ENCODE assay signal across 14 mouse cellular contexts in genomic region chr5:24713199-24713598, GRCm38 (mm10). TPM values are rescaled to one million over a fixed set of nuclear protein-coding genes. Genes with fewer than 3 reads are reported as not detected.
A peak's percentile ranks its signal among the peaks of the same experiment; 100 is the strongest.
DNase-seq lines count a peak whose midpoint lies in the region; ATAC-seq lines count a peak whose summit lies in the region.
"Had no signal": no experiment of that assay in that cellular context is flagged by ENCODE, and none has a peak within 500 bp of the region (broad histone marks: within the 10 kb centered on the region; RNA-seq: fewer than 3 reads in every experiment).

No protein-coding gene starts in this region.

- H3K9me3 ChIP-seq in intestine, embryonic 16.5 days (ENCODE audit: control insufficient read depth, low read length): no peaks in the 10 kb centered on the region
- H3K9me3 ChIP-seq: liver, embryonic 12.5 days had no signal

- H3K36me3 ChIP-seq in intestine, embryonic 16.5 days (ENCODE audit: control insufficient read depth, insufficient read depth, low read length): peaks cover 15% of the 10 kb centered on the region; the same call in 1 of the 2 replicates

- WGBS in intestine, embryonic 16.5 days: 67% methylated on average over 2 of the region's 2 CpGs

- H3K4me1 ChIP-seq in intestine, embryonic 16.5 days (ENCODE audit: control insufficient read depth, insufficient read depth, low read length): 0 out of 2 replicates have a peak, but pooled peaks cover 3% of the 10 kb centered on the region

- no peak overlapping the region for H3K4me3 ChIP-seq in intestine, embryonic 16.5 days (ENCODE audit: low read length)
- H3K4me3 ChIP-seq: liver, embryonic 12.5 days had no signal

- H3K27ac ChIP-seq in intestine, embryonic 16.5 days (ENCODE audit: low read length): no peak overlapping the region
- H3K27ac ChIP-seq: liver, embryonic 12.5 days had no signal

- ATAC-seq in intestine, embryonic 16.5 days: no peak
- ATAC-seq in inflammation-experienced regulatory T-cells, adult 6 months: no peak
- ATAC-seq: activated CD4-positive, CD25-positive, alpha-beta regulatory T cell, adult 4 months; liver, embryonic 12.5 days had no signal

- H3K27me3 ChIP-seq in intestine, embryonic 16.5 days (replicated peaks; ENCODE audit: control insufficient read depth, insufficient read depth, low read length): no peaks in the 10 kb centered on the region
- H3K27me3 ChIP-seq: liver, embryonic 12.5 days had no signal

- peak; percentile 31 for DNase-seq in heart, postnatal 4 days
- no peak for DNase-seq in heart, adult 8-10 months (ENCODE audit: low spot score)
- peak; percentile 47 for DNase-seq in ovary, postnatal 36 days (ENCODE audit: low spot score)
- DNase-seq in ovary, postnatal 10 days (ENCODE audit: low spot score): no peak
- DNase-seq in cerebellum, postnatal 14 days: peak; percentile 93
- peak; percentile 43 for DNase-seq in right cerebral cortex, postnatal 4 days

- H3K9ac ChIP-seq in intestine, embryonic 16.5 days (ENCODE audit: low read depth, low read length): no peak overlapping the region
- H3K9ac ChIP-seq: liver, embryonic 12.5 days had no signal

- no peak overlapping the region for H3K4me2 ChIP-seq in intestine, embryonic 16.5 days (ENCODE audit: low read depth, low read length)
- H3K4me2 ChIP-seq: heart, embryonic 11.5 days; liver, embryonic 12.5 days had no signal

RNA-seq across cellular contexts. Expression of gene Wdr86, which starts 17.3 kb away (rescaled TPM):
- total RNA-seq in heart, postnatal 4 days (2021): 1 to 10 TPM; 2.8 to 3.5 TPM
- 1 to 10 TPM in 1 of 4 experiments, under 1 TPM in 3; 0.16 to 1.2 (median 0.60) TPM for total RNA-seq in heart, adult 8-10 months (2022)
- polyA plus RNA-seq in intestine, embryonic 16.5 days (2015; fragmentation: Nextera tagmentation; extraction: Ambion mirVana): 6.8 and 8.4 TPM in 2 replicates
- under 1 TPM in 2 of 3 experiments, not detected in 1; 0.23 to 0.80 TPM for polyA plus RNA-seq in inflammation-experienced regulatory T-cells, adult 6 months (2017; shearing (Covaris generic))

RNA-seq across cellular contexts. Expression of gene Nub1, which starts 27.9 kb away (rescaled TPM):
- 10 to 100 TPM; 24.5 to 24.6 TPM for total RNA-seq in heart, postnatal 4 days (2021)
- 10 to 100 TPM; 33.1 to 45.6 (median 36.7) TPM for total RNA-seq in heart, adult 8-10 months (2022)
- polyA plus RNA-seq in intestine, embryonic 16.5 days (2015; fragmentation: Nextera tagmentation; extraction: Ambion mirVana): 26.7 and 28.1 TPM in 2 replicates
- polyA plus RNA-seq in inflammation-experienced regulatory T-cells, adult 6 months (2017; shearing (Covaris generic)): 10 to 100 TPM; 63.3 to 79.7 (median 76.0) TPM

RNA-seq across cellular contexts. Expression of gene Crygn, which starts 44.6 kb away (rescaled TPM):
- total RNA-seq in heart, postnatal 4 days (2021): not detected
- total RNA-seq in heart, adult 8-10 months (2022): not detected
- polyA plus RNA-seq in intestine, embryonic 16.5 days (2015; fragmentation: Nextera tagmentation; extraction: Ambion mirVana): 1.0 and 1.4 TPM in 2 replicates
- polyA plus RNA-seq in inflammation-experienced regulatory T-cells, adult 6 months (2017; shearing (Covaris generic)): 1 to 10 TPM in 1 of 3 experiments, not detected in 2; 3.2 TPM
- polyA plus RNA-seq: embryonic facial prominence, embryonic 14.5 days; liver, embryonic 12.5 days; neural tube, embryonic 11.5 days; testis, adult 2 months had no signal

Comparison
In these comparisons a context has a peak if more than half of its experiments do, and no peak if none do; other contexts are left out.
1. DNase-seq: peak in heart, postnatal 4 days (single experiment), ovary, postnatal 36 days (single experiment), cerebellum, postnatal 14 days (2 of 2) and right cerebral cortex, postnatal 4 days (single experiment); none in heart, adult 8-10 months (single experiment) and ovary, postnatal 10 days (single experiment).